Mouse (Mus musculus): Measurements from ENCODE around the gene Rhou.

Gene Rhou

GRCm38 (mm10) chr8:123651390-123652098 lies 2.2 kb upstream of the Rhou start:
- DNase-seq, result no peak

DNA sequence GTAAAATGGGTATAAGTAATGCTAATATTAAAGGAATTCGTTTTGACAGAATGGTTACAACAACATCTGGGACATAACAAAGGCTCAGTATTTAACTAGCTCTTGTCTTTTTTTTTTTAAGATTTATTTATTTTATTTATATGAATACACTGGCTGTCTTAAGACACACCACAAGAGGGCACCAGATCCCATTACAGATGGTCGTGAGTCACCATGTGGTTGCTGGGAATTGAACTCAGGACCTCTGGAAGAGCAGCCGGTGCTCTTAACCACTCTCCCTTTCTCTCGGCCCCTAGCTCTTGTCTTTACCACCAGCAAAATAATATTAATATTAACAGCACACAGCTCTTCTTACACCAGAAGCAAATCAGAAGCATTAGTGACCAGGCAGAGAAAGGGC lies 1.1 kb upstream of the Rhou start:
- DNase-seq, result no peak

DNA sequence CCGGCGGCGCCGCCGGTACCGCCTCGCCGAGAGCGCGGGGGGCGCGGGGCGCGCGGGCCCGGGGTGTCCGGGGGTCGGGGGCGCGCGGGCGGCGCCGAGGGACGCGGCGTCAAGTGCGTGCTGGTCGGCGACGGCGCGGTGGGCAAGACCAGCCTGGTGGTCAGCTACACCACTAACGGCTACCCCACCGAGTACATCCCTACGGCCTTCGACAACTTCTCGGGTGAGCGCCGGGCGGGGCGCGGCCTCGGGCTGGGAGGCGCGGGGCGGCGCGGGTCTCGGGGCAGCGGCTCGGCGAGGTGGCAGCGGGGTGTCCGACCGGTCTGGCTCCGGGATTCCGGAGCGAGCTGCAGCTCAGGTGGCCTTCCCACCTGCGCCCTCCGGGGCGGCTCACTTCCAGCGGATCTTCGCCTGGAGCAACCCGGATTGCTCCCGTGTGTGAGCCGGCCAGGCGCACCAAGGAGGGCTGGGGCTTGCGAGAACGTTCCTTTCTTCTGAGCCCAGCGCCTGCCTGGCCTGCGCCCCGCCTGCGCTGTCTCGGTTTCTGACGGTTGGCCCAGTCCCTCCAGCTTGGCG lies 353 bp downstream of the Rhou start:
- peak; percentile 13 to 18 for DNase-seq

DNA sequence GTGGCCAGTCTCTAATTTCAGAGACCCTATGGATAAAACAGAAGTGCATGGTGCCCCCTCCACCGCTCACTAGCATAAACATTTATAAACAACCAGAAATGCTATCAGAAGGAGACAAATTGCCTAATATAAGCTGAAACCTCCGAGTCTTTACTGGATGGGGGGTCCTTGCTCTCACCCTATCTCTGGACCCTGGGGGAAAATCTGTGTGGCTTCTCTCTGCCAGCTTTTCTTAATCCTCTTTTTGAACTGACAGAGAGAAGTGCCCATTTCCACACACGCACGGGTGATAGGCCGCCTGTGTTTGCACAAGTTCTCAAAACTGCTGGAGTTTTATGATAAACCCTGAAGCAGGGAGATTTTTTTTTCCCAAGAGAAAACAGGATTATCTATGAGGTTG lies 1.0 kb downstream of the Rhou start:
- no peak for DNase-seq

GRCm38 (mm10) chr8:123655351-123655779 lies 1.6 kb downstream of the Rhou start:
- no peak for DNase-seq

- no peak for DNase-seq
Observed at GRCm38 (mm10) chr8:123657826-123658225, 4.1 kb downstream of the Rhou start.

DNA sequence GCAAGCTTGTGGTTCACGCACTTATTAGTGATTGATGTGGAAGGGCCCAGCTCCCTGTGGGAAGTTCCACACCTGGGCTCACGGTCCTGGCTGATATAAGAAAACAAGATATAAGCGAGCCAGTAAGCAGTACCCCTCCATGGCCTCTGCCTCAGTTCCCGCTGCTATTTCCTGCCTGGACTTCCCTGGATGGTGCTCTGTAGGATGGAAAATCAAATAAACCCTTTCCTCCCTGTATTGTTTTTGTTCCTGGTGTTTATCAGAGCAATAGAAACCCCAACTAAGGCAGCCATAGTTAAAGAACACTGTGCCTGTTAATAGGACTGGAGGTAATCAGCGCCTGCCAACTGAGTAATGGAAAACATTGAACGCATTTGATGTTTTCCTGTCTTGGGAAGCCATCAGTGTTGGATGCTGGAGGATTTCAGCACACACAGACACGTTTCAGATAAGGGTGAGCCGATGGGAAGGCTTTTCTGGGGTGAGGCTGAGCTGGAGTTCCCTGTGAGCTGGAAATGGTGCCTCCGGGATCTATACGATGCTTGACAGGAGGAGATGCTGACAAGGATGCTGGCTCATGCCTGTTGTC lies 5.8 kb downstream of the Rhou start:
- no peak for DNase-seq

- DNase-seq, result no peak
Observed at GRCm38 (mm10) chr8:123661515-123661914, 7.8 kb downstream of the Rhou start.

DNA sequence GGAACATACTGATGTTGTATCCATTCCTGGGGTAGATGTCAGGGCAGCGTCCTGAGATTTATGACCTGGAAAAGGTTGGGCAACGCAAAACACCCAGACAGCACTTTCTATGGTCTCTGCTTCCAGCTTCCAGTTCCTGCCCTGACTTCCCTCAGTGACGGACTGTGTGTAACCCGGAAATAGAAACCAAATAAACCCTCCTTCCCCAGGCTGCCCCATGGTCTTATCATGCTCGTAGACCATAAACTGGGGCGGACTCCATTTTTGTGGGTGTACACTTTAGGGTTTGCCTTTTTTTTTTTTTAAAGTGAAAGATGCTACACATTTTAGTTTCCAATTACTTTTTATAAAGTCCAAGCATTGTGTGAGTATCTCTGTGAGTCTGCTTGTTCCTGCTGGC lies 11.9 kb downstream of the Rhou start:
- no peak for DNase-seq

GRCm38 (mm10) chr8:123666832-123667231 lies 13.1 kb downstream of the Rhou start:
- DNase-seq, result no peak

DNA sequence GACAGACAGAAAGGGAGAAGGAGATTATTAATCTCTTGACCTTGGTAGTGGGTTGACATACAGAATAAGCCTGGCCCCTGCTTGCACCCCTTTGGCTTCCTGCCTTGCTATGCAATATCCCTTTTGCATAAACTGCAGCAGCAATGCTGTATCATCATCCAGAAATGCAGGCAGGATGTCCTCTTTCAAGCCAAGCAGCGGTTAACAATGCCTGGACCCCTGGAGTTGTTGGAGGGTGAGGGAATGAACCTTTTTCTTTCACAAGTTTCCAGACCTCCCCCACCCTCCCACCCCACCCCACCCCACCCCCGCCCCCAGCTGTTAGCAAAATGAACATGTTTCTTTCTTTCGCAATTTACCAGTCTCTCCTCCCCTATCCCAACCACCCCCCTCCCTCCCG lies 15.0 kb downstream of the Rhou start:
- no peak for DNase-seq

GRCm38 (mm10) chr8:123670766-123671165 lies 17.0 kb downstream of the Rhou start:
- no peak for DNase-seq

- no peak for DNase-seq
Observed at GRCm38 (mm10) chr8:123671454-123671853, 17.7 kb downstream of the Rhou start.

GRCm38 (mm10) chr8:123672648-123673047 lies 18.9 kb downstream of the Rhou start:
- no peak for DNase-seq

- no peak for DNase-seq
Observed at GRCm38 (mm10) chr8:123675611-123676010, 21.9 kb downstream of the Rhou start.

- no peak for DNase-seq
Observed at GRCm38 (mm10) chr8:123678390-123678789, 24.7 kb downstream of the Rhou start.

DNA sequence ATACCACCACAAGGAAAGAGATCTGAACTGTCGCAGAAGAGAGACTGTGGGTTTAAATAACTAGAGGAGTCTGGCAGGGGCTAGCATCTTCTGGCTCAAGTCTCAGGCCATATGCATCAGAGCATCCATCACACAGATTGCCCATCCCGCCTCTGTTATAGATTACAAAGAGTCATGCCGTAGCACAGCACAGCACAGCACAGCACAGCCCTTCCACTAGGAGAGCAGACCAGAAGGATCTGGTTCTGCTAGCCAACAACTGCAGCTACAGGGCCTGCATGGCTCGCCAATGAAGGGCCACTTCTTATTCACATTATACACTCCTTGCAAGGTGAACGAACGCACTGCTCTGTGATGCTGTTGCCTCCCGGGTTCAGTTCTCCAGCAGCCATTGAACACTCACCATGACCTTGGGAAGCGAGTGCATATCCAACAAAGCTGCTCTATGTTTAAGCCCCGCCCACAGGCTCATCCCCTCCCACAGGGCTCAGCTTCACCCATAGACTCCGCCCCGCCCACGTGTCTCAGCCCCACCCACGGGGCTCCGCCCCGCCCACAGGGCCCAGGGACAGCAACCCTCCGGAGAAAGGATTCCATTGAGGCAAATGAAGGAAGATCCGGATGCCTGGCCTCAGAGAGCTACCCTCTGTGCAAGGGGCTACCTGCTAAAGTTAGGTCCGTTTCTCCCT lies 28.5 kb downstream of the Rhou start:
- peak in 1 of 2 experiments; percentile 29 for DNase-seq

- DNase-seq, result peak in 1 of 2 experiments; percentile 16
Observed at GRCm38 (mm10) chr8:123683321-123683720, 29.6 kb downstream of the Rhou start.

GRCm38 (mm10) chr8:123684806-123685205 lies 31.1 kb downstream of the Rhou start:
- no peak for DNase-seq

- no peak for DNase-seq
Observed at GRCm38 (mm10) chr8:123685477-123685876, 31.7 kb downstream of the Rhou start.

DNA sequence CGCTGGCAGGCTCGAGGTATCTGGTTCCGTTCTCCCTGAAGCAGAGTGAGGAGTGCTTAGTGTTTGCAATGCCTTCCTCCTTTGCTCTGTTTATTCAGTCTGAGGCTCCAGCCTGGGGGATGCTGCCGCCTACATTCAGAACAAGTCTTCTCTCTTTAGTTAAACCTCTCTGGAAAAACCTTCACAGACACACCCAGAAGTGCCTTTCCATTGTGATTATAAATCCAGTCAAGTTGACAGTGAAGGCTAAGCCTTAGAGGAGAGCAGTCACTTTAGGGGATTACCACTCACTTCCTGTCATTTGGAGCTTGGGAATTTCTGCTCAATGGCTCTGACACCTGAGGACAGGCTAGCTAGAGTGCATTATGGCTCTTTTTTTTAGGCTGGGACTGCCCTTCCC lies 34.1 kb downstream of the Rhou start:
- DNase-seq, result no peak

DNA sequence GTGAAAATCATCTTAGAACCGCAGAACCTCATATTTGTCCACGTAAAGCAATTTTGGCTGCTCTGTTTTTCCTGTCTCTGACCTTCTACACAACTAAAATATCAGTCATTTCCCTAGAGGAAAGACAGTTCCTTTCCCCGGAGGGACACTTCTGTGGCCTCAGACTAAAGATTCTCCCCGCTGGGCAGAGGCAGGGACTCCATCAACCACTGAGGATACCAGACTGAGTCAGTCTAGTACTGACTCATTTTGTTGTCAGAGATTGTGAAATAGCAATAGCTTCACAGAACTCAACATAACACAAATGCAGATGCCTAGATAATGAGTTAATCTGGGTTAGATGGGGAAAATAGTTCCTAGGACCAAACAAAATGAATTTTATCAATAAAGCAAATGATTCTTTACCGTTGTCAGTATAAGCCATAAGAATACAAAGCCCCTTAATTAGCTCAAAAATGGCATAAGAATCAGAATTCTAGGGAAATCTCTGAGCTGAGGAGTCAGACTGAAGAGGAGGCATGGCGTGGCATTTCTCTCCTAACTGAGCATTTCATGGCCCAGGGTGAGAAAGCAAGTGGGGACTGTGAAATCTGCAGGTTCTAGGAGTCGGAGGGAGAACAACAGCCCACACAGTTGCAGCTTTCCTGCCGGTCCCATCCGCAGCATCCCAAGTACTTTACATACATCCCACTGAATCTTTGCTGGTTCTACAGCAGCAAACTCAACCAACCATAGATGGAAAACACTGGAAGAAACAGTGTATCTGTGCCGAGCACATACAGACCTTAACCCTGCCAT lies 38.6 kb downstream of the Rhou start:
- no peak for DNase-seq

DNA sequence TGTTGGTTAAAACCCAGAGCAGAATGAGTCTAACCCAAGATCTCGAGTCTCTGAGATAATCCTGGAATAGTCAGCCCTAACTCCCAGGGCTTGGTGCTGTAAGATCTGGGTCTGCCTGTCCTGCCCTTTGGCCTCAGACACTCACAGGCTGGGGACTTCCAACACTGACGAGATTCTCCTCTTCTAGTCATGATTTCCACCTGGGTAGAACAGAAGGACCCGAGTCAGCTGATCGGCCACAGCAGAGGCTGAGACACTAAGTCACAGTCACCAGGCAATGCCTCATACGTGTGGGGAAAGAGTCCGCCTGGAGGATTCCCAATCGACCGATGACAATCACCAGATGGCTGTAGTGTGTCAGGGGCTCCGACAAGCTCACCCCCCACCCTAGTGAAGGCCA lies 42.4 kb downstream of the Rhou start:
- no peak for DNase-seq

All from kidney, adult 8-10 months (tissue).